Mouse (Mus musculus): ENCODE results near the gene Tcf7l2. TPM values are rescaled to one million over a fixed set of nuclear protein-coding genes. Genes with fewer than 3 reads are reported as not detected.

Gene Tcf7l2
- total RNA-seq, 2 experiments from 2014 or later: 8.1 to 9.0 TPM

DNA sequence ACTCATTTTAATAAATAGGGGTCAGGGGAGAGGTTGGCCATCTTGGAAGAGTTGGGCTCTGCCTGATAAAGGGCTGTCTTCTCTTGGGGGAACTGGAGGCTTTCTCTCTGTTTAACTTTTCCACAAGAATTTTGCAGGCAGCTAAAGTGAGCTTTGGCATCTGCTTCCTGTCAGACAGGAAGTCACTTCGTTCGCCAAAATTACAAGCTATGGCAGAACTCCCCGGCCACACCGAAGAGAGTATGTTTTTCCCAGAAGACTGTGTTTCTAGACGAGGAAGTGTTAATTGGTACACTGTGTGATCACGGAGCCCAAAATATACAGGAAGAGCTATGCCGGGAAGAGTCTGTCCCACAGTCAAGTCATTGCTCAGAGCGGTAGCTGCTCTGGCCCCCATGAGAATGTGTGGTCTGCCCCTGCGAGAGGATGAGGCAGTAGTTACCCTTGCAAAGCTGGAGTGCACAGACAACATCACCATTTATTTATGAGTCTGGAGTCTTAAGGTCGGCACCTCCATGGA is 97.5 kb downstream of the Tcf7l2 start:
- Histone ChIP-seq H3K4me3 (no peak overlapping the region), H3K27ac (peak overlapping the region; percentile 38; the same call in 1 of the 2 replicates)

DNA sequence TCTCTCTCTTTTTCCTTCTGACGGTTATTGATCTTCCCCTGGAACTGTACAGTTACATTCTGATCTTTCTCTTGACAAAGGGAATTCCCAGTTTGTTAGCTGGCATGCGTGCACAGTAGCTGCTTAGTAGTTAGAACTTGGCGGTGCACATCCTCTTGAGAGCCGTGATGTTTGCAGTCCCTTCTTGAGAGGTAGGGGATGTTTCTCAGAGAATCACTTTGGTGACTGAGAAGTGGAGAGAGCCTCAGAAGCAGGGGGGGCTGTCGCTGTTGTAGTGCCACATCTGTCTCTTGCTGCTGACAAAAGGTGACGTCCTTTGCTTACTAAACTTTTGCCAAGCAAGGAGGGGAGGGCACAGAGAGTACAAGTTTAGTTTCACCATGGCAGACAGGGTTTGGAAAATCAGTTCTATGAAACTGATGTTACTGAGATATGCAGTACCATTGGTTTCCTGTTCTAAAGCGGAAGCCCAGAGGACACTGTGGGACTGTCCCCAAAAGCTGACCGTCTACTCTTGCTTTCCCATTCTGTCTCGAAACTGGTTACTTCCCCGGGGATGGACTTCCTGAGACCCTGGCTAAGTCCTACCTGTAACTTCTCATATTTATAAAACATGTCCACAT is 99.0 kb downstream of the Tcf7l2 start:
- TF ChIP-seq CTCF (IDR thresholded peaks at IDR 0.05): no peak
- intact Hi-C loops (cut with DNase I): no loop called here

More for the DNA sequence above, 97.5 kb downstream of the Tcf7l2 start:
- intact Hi-C loops (cut with DNase I): no loop called here
- no peak for DNase-seq (ENCODE audit: extremely low spot score in 1 of 2, low spot score in 2 of 2)
- no peak for TF ChIP-seq CTCF (IDR thresholded peaks at IDR 0.05)

GRCm38 (mm10) chr19:55842046-55842445 is 100.4 kb downstream of the Tcf7l2 start:
- no peak for DNase-seq (ENCODE audit: extremely low spot score in 1 of 2, low spot score in 2 of 2)
- TF ChIP-seq CTCF (IDR thresholded peaks at IDR 0.05): no peak
- intact Hi-C loops (cut with DNase I): no loop called here
- Histone ChIP-seq H3K4me3 (no peak overlapping the region), H3K27ac (no peak overlapping the region)

More for the DNA sequence above, 99.0 kb downstream of the Tcf7l2 start:
- Histone ChIP-seq H3K4me3 (no peak overlapping the region), H3K27ac (no peak overlapping the region)
- DNase-seq (ENCODE audit: extremely low spot score in 1 of 2, low spot score in 2 of 2): no peak

GRCm38 (mm10) chr19:55843111-55843887 is 101.7 kb downstream of the Tcf7l2 start:
- no peak for DNase-seq (ENCODE audit: extremely low spot score in 1 of 2, low spot score in 2 of 2)
- TF ChIP-seq CTCF (IDR thresholded peaks at IDR 0.05): no peak
- intact Hi-C loops (cut with DNase I): no loop called here
- H3K4me3 ChIP-seq: no peak overlapping the region
- no peak overlapping the region for H3K27ac ChIP-seq

- H3K4me3 ChIP-seq: no peak overlapping the region
Observed at GRCm38 (mm10) chr19:55845702-55846101, 104.1 kb downstream of the Tcf7l2 start.

DNA sequence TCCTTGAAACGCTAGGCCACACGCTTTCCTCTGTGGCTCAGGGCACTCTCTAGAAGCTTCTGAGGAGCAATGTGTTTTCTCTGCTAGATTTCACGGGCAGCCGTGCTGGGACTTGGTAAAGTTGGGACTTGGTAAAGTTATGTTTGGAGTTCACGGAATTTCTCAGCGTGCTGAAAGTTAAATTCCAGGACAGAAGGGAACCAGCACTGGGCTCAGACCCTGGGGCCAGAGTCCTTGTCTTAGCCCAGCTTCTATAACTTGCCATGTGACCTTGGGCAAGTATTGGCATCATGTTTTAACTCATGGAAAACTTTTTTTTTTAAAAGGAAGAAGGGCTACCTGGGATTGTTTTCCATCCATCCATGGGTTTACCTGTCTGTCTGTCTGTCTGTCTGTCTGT is 104.6 kb downstream of the Tcf7l2 start:
- no peak for TF ChIP-seq CTCF (IDR thresholded peaks at IDR 0.05)
- Histone ChIP-seq H3K4me3 (no peak overlapping the region), H3K27ac (no peak overlapping the region)
- DNase-seq (ENCODE audit: extremely low spot score in 1 of 2, low spot score in 2 of 2): no peak
- intact Hi-C loops (cut with DNase I): no loop called here

More at GRCm38 (mm10) chr19:55845702-55846101, 104.1 kb downstream of the Tcf7l2 start:
- no peak overlapping the region for H3K27ac ChIP-seq
- intact Hi-C loops (cut with DNase I): no loop called here
- no peak for DNase-seq (ENCODE audit: extremely low spot score in 1 of 2, low spot score in 2 of 2)
- no peak for TF ChIP-seq CTCF (IDR thresholded peaks at IDR 0.05)

GRCm38 (mm10) chr19:55847043-55847442 is 105.4 kb downstream of the Tcf7l2 start:
- H3K27ac ChIP-seq: no peak overlapping the region
- no peak for DNase-seq (ENCODE audit: extremely low spot score in 1 of 2, low spot score in 2 of 2)
- intact Hi-C loops (cut with DNase I): no loop called here
- TF ChIP-seq CTCF (IDR thresholded peaks at IDR 0.05): no peak
- H3K4me3 ChIP-seq: no peak overlapping the region

- H3K4me3 ChIP-seq: no peak overlapping the region
- intact Hi-C loops (cut with DNase I): no loop called here
- no peak for TF ChIP-seq CTCF (IDR thresholded peaks at IDR 0.05)
- H3K27ac ChIP-seq: no peak overlapping the region
- DNase-seq (ENCODE audit: extremely low spot score in 1 of 2, low spot score in 2 of 2): peak; percentile 14 to 27
Observed at GRCm38 (mm10) chr19:55850402-55851078, 108.9 kb downstream of the Tcf7l2 start.

GRCm38 (mm10) chr19:55851498-55852324 is 110.1 kb downstream of the Tcf7l2 start:
- no peak for TF ChIP-seq CTCF (IDR thresholded peaks at IDR 0.05)
- DNase-seq (ENCODE audit: extremely low spot score in 1 of 2, low spot score in 2 of 2): no peak
- intact Hi-C loops (cut with DNase I): no loop called here
- Histone ChIP-seq H3K4me3 (no peak overlapping the region), H3K27ac (no peak overlapping the region)

DNA sequence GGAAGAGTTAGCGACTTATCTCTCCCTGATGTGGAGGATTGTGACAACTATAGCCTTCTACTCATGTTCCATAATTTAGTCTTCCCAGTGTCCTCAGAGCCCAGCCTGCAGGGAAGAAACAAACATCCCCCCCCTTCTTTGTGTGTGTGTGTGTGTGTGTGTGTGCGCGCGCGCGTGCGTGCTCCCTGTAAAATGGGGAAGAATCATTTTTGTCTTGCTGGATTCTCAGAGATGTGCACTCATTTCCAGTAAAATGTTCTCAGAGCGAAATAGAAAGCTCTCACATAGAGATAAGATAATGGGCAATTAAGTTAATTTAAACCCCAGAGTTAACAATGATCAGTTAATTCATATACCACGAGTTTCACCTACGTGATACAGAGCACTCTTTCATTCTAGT is 112.8 kb downstream of the Tcf7l2 start:
- TF ChIP-seq CTCF (IDR thresholded peaks at IDR 0.05): no peak
- no peak overlapping the region for H3K27ac ChIP-seq
- no peak for DNase-seq (ENCODE audit: extremely low spot score in 1 of 2, low spot score in 2 of 2)
- no peak overlapping the region for H3K4me3 ChIP-seq
- intact Hi-C loops (cut with DNase I): no loop called here

- DNase-seq (ENCODE audit: extremely low spot score in 1 of 2, low spot score in 2 of 2): no peak
- intact Hi-C loops (cut with DNase I): no loop called here
- no peak for TF ChIP-seq CTCF (IDR thresholded peaks at IDR 0.05)
- no peak overlapping the region for H3K27ac ChIP-seq
- no peak overlapping the region for H3K4me3 ChIP-seq
Observed at GRCm38 (mm10) chr19:55855571-55855970, 114.0 kb downstream of the Tcf7l2 start.
